Mouse (Mus musculus) liver, adult (tissue): ENCODE data around the gene Gprc5d.

Experiments used
- GATA4 ChIP-seq: IDR thresholded peaks from 2 replicates; pipeline ENCODE4 v1.6.1; 2014; ENCODE audit warnings: mild to moderate bottlenecking, low read length; ENCODE audit not compliant: insufficient replicate concordance

Gprc5d gene

GRCm38 (mm10) chr6:135100787-135101472 lies 17.2 kb downstream of the Gprc5d start:
- no peak for TF ChIP-seq GATA4

GRCm38 (mm10) chr6:135092798-135093470 lies 25.1 kb downstream of the Gprc5d start:
- TF ChIP-seq GATA4: no peak

- TF ChIP-seq GATA4: no peak
Measured at GRCm38 (mm10) chr6:135090661-135091060, 27.4 kb downstream of the Gprc5d start.

- no peak for TF ChIP-seq GATA4
Measured at GRCm38 (mm10) chr6:135089786-135090185, 28.3 kb downstream of the Gprc5d start.

GRCm38 (mm10) chr6:135087721-135088451 lies 30.2 kb downstream of the Gprc5d start:
- no peak for TF ChIP-seq GATA4

- TF ChIP-seq GATA4: no peak
Measured at GRCm38 (mm10) chr6:135085703-135086102, 32.4 kb downstream of the Gprc5d start.

GRCm38 (mm10) chr6:135083991-135084502 lies 34.0 kb downstream of the Gprc5d start:
- TF ChIP-seq GATA4: no peak

GRCm38 (mm10) chr6:135078420-135078819 lies 39.7 kb downstream of the Gprc5d start:
- no peak for TF ChIP-seq GATA4

GRCm38 (mm10) chr6:135076202-135076601 lies 41.9 kb downstream of the Gprc5d start:
- TF ChIP-seq GATA4: no peak

GRCm38 (mm10) chr6:135074405-135074947 lies 43.6 kb downstream of the Gprc5d start:
- TF ChIP-seq GATA4: no peak

- TF ChIP-seq GATA4: no peak
Measured at GRCm38 (mm10) chr6:135070347-135070746, 47.7 kb downstream of the Gprc5d start.

GRCm38 (mm10) chr6:135069856-135070255 lies 48.2 kb downstream of the Gprc5d start:
- TF ChIP-seq GATA4: no peak

- no peak for TF ChIP-seq GATA4
Measured at GRCm38 (mm10) chr6:135068221-135068620, 49.9 kb downstream of the Gprc5d start.

- no peak for TF ChIP-seq GATA4
Measured at GRCm38 (mm10) chr6:135066795-135067445, 51.2 kb downstream of the Gprc5d start.
